Mouse (Mus musculus) cerebral cortex, adult 2 months (tissue): ENCODE measurements around the gene Cacna1d.

ENCODE experiments used
- WGBS: fragments of 180-500 bp; shearing (Covaris S2); methylation state at CpG from one replicate; pipeline ENCODE4 v1.1.7; 2018; 5-methylcytosine and 5-hydroxymethylcytosine counted together

The Cacna1d gene

GRCm38 (mm10) chr14:30491342-30491741 is at the start of gene Cacna1d:
Gene Cacna1d (minus strand): TSS chr14:30491455.
- WGBS, result 83% methylated on average over 9 of the region's 9 CpGs

DNA sequence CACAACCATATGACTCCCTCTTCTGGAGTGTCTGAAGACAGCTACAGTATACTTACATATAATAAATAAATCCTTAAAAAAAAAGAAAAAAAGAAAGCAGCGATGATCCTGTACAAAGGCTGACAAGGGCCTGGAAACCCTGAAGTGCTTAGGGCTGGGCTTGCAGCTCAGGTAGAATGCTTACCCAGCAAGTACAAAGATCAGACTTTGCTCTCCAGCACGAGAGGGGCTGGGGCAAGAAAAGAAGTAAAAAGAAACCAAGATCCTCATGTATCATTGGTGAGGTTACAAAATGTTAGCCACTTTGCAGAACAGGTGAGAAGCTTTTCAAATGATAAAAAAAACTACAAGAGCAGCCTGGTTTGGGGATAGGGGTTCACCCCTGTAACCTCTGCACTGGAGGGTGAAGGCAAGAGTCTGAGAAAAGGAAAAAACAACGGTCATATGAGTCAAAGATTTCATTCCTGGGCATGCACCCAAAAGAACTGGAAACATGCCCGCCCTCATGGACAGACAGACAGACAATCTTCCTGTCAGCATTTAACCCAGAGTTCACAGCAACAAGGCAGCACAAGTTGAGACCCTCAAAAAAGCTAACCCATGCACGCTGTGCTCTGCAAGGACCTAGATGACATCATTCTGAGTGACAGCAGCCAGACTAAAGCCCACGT is 42.7 kb upstream of the Cacna1d start:
- WGBS, result 62% methylated on average over 6 of the region's 6 CpGs

DNA sequence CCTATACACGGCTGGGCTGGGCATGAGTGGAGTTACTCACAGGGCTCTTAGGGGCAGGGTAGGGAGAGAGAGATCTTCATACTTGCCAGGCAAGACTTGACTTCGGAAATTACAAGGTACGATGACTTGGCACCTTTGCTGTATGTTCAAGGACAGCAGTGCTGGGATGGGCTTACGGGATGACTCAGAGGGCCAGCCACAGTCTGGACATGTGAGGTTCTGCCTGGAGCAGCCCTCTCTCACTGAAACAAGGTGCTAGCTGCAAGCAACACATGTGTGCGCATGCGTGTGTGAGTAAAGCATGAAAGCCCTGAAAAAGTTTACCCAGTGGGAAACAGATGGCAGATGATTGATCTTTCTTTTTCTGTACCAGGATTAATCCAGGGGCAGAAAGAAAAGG is 40.6 kb upstream of the Cacna1d start:
- 84% methylated on average over 6 of the region's 6 CpGs for WGBS

DNA sequence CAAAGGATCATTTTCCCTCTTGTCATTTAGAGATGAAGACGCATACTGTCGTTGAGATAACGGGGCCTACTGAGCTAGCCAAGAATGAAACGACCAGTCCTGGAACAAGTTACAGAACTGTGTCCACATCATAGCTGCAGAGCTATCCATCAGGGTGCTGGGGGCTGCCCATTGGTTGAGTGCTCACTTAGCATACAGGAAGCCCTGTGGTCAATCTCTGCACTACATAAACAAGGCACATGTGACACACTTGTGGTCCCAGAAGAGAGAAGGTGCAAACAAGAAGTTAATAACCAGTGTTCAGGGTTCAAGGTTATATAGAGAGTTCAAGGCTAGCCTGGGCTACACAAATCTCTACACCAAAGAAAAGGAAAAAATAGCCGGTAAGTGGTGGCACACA is 40.2 kb upstream of the Cacna1d start:
- 75% methylated on average over 5 of the region's 5 CpGs for WGBS

- WGBS, result 61% methylated on average over 8 of the region's 8 CpGs
Measured at GRCm38 (mm10) chr14:30530726-30531269, 39.5 kb upstream of the Cacna1d start.

- WGBS, result 89% methylated on average over 12 of the region's 12 CpGs
Measured at GRCm38 (mm10) chr14:30529454-30529853, 38.2 kb upstream of the Cacna1d start.

DNA sequence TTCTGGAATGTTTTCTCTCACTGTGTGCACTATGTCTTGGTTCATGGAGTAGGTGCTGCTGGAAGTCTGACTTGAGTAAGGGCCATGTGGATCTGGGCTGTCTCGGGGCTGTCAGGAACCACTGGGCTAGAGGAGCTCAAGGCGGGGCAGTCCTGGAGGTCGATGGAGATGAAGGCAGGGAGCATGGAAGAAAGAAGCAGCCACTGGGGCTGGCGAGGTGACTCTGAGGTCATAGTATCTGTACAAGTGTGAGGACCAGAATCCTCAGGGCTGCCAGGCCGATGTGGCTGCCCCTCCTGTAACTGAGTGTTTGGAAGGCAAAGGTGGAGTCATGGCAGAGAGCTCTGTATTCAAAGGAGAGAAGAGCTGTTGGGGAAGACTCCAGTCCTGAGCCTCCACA is 37.7 kb upstream of the Cacna1d start:
- WGBS, result 89% methylated on average over 5 of the region's 5 CpGs

DNA sequence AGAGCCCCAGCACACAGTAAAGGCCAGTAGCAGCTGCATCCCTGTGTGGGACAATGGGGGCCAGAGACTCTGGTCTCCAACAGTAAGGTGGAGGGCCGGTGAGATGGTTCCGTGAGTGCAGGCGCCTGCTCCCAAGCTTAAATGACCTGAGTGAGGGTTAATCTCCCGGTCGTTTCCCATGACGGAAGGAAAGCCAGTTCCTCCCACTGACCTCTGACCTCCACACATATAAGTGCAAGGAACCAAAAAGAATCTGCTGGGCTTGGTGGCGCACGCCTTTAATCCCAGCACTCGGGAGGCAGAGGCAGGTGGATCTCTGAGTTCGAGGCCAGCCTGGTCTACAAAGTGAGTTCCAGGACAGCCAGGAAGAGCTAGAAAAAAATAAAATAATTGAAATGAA is 37.1 kb upstream of the Cacna1d start:
- 92% methylated on average over 10 of the region's 10 CpGs for WGBS

DNA sequence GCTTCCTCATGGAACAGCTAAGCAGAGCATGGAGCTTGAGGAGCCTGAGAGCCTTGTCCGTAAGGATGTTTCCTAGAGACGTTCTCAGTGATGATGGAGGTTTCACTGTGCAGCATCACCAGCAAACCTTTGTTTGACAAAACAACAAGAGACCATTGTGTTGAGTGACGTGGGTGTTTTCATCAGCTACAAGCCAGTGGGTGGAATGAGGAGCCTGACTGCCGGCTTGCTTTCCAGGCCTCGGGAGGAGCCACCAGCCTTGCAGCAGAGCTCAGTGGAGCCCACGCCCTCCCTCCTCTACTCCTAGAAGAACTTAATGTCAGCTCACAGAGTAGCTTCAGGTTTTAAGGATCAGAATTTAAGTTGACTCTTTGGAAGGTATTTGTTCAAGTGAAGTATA is 32.1 kb upstream of the Cacna1d start:
- 44% methylated on average over 6 of the region's 6 CpGs for WGBS

DNA sequence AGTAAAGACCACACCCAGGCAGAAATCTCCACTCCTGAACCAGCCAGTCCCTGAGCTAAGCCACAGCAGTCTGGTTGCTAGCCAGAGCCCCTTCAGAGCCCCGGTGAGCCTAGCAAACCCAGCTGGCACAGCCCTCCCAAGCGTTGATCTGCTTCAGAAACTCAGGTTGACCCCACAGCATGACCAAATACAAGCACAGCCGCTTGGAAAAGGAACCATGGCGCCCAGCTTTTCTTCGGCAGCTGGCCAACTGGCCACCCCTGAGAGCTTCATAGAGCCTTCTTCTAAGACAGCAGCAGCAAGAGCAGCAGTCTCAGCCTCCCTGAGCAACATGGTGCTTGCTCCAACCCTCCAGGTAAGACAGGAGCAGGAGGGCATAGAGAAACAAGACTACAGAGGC is 28.1 kb upstream of the Cacna1d start:
- WGBS, result 65% methylated on average over 5 of the region's 5 CpGs

GRCm38 (mm10) chr14:30515931-30516723 is 24.9 kb upstream of the Cacna1d start:
- 74% methylated on average over 13 of the region's 13 CpGs for WGBS

GRCm38 (mm10) chr14:30512896-30513295 is 21.6 kb upstream of the Cacna1d start:
- WGBS, result 75% methylated on average over 5 of the region's 5 CpGs

- 96% methylated on average over 6 of the region's 6 CpGs for WGBS
Measured at GRCm38 (mm10) chr14:30510214-30510763, 19.0 kb upstream of the Cacna1d start.

DNA sequence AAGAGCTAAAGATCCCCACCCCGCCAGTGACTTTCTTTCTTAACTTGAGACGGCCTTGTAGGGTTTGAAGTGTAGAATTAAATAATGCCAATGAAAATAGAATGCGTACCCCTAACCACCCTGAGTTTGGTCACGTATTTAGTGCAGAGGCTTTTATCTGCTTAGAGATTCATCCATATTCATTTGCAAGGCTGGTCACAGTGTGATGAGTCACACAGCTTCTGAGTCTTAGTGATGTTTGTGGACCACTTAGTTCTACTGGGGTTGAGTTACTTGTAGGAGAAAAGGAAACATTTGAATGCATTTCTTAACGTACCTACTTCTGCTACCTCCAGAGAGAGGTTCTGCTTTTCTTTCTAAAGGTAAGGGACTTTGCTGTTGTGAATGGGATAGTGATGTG is 13.7 kb upstream of the Cacna1d start:
- WGBS, result 57% methylated on average over 5 of the region's 5 CpGs

- WGBS, result 42% methylated on average over 2 of the region's 2 CpGs
Measured at GRCm38 (mm10) chr14:30498202-30498601, 6.9 kb upstream of the Cacna1d start.

DNA sequence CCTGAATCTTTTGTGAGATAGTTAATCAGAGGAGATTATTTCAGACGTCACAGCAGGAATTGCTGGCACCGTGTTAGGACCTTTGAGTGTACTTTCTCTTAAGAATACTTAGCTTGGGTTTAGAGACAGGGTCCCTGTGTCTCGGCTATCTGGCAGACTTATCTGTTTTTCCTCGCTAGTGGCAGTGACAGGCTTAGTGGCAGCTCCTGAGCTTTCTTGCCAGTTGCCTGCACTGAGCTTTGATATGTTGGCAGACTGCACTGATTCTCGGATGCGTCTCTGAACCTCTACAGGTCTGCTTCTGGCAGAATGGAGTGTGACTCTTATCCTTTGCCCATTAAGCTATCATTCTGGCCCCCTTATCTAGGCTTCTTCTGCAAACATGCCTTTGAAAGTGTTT is 3.7 kb upstream of the Cacna1d start:
- 44% methylated on average over 6 of the region's 6 CpGs for WGBS

GRCm38 (mm10) chr14:30493276-30493675 is 2.0 kb upstream of the Cacna1d start:
- 19% methylated on average over 1 of the region's 1 CpGs for WGBS

- WGBS, result 1% methylated on average over 39 of the region's 39 CpGs
Measured at GRCm38 (mm10) chr14:30479361-30479948, 11.8 kb downstream of the Cacna1d start, which contains the start of gene Dcp1a. Gene Dcp1a (plus strand): TSS chr14:30479535.

- 85% methylated on average over 6 of the region's 6 CpGs for WGBS
Measured at GRCm38 (mm10) chr14:30474416-30474815, 16.8 kb downstream of the Cacna1d start.

DNA sequence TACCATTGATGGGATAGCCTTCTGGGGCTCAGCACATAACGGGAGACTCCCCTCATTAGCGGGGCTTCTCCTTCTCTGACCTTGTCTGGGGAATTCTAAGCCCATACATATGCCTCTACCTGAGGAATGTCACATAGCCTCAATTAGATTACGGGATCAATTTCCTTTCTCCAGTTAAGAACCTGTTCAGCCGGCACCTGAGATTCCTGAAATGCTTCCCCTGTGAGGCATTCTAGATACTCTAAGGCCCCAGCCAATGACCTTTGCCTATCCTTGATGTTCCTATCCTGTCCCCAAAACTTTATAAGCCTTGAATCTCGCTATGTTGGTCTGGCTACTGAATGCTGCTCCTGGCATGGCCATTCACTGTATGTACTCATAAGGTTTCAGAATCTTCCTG is 17.6 kb downstream of the Cacna1d start:
- WGBS, result 75% methylated on average over 5 of the region's 5 CpGs

DNA sequence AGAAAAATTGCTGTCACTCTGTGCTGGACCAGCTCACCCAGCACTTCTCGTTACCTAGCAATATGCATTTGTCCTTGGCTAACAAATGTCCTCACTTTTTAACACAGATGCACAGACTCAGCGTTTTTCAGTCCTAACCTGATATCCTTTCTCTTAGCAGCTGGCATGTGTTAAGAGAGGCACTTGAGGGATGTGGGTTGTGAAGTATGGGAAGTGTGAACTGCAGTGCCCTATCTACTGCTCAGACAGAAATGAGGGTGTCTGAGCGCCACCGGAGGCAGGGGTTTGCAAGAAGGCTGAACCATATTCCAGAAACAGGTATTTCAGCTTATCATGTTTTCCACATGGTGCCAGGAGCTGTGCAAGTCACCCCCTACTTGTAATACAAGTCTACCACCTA is 27.9 kb downstream of the Cacna1d start:
- 61% methylated on average over 4 of the region's 4 CpGs for WGBS

- WGBS, result 5% methylated on average over 14 of the region's 14 CpGs
Measured at GRCm38 (mm10) chr14:30459891-30460523, 31.2 kb downstream of the Cacna1d start.
